Mouse (Mus musculus) midbrain, embryonic 13.5 days (tissue): Measurements from ENCODE around the gene Ttc25. TPM values are rescaled to one million over a fixed set of nuclear protein-coding genes. Genes with fewer than 3 reads are reported as not detected.
A peak's percentile ranks its signal among the peaks of the same experiment; 100 is the strongest.
"Not testable (repeated sequence)": the region's sequence is repeated elsewhere in the genome, so short reads cannot be mapped to it uniquely, and the experiment has no call there.

Source experiments
- ATAC-seq: fragments of 200-750 bp; cut with Nextera tagmentation; 2 replicates; pipeline ENCODE4 v1.8.0; 2017; ENCODE audit warnings: mild to moderate bottlenecking, moderate TSS enrichment, moderate library complexity
- H3K27ac ChIP-seq: fragments of 300-500 bp; sonication (generic); 2 replicates; pipeline ENCODE4 v1.5.1; 2015; ENCODE audit warnings: inconsistent platforms, mild to moderate bottlenecking, moderate library complexity
- H3K27me3 ChIP-seq: fragments of 300-500 bp; sonication (generic); 2 replicates; pipeline ENCODE4 v1.6.1; 2015; ENCODE audit warnings: mild to moderate bottlenecking, inconsistent platforms
- H3K36me3 ChIP-seq: fragments of 300-500 bp; sonication (generic); 2 replicates; pipeline ENCODE4 v1.6.1; 2015; ENCODE audit warnings: mild to moderate bottlenecking, inconsistent platforms
- H3K4me1 ChIP-seq: fragments of 300-500 bp; sonication (generic); replicated peaks from 2 replicates; pipeline ENCODE4 v1.6.1; 2015; ENCODE audit warnings: inconsistent platforms
- H3K4me2 ChIP-seq: fragments of 300-500 bp; sonication (generic); replicated peaks from 2 replicates; pipeline ENCODE4 v1.6.1; 2015; ENCODE audit warnings: moderate library complexity, mild to moderate bottlenecking, inconsistent platforms
- H3K4me3 ChIP-seq: fragments of 300-500 bp; sonication (generic); replicated peaks from 2 replicates; pipeline ENCODE4 v1.5.1; 2015; ENCODE audit warnings: mild to moderate bottlenecking, inconsistent platforms
- H3K9ac ChIP-seq: fragments of 300-500 bp; sonication (generic); replicated peaks from 2 replicates; pipeline ENCODE4 v1.6.1; 2015; ENCODE audit warnings: mild to moderate bottlenecking, inconsistent platforms
- H3K9me3 ChIP-seq: fragments of 300-500 bp; sonication (generic); 2 replicates; pipeline ENCODE4 v1.6.1; 2016; ENCODE audit warnings: mild to moderate bottlenecking, inconsistent platforms
- WGBS: fragments of 180-500 bp; shearing (Covaris S2); methylation state at CpG from one replicate; pipeline ENCODE4 v1.1.7; 2015; 5-methylcytosine and 5-hydroxymethylcytosine counted together
- polyA plus RNA-seq: library from polyadenylated mRNA; unstranded; fragments of >200 nt; fragmentation: Nextera tagmentation; extraction: Ambion mirVana; gene quantifications from 2 replicates; pipeline ENCODE4 v1.2.1, GENCODE M21; 2015

The Ttc25 gene
- polyA plus RNA-seq, 1 experiment from 2014 or later: 3.0 TPM

- ATAC-seq, H3K27ac ChIP-seq, H3K4me3 ChIP-seq, H3K4me1 ChIP-seq, H3K9me3 ChIP-seq, H3K27me3 ChIP-seq, H3K9ac ChIP-seq, H3K4me2 ChIP-seq, H3K36me3 ChIP-seq: not testable (repeated sequence)
- 86% methylated on average over 6 of the region's 6 CpGs for WGBS
Measured at GRCm38 (mm10) chr11:100534821-100535220, 10.6 kb upstream of the Ttc25 start.

DNA sequence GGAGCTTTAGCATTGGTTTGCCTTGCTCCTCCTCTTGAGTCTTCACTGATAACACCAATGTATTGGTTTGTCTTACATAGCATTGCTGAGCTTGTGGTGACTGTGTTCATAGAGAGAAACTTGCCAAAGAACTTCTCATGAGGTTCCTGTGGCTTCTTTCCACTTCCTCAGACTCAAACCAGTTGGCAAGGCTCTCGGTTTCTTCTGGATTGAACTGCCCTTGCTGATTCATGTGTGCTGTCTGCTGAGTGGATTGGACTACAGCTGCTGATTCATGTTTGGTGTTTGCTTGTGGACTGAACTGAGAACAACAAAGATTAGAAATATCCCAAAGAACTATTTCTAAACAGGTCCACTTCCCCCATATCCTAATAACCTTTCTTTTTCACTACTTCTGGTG lies 9.4 kb upstream of the Ttc25 start:
- H3K9ac ChIP-seq: no peak overlapping the region
- no peaks in the 10 kb centered on the region for H3K9me3 ChIP-seq
- no peaks in the 10 kb centered on the region for H3K4me1 ChIP-seq
- WGBS: 94% methylated on average over 1 of the region's 1 CpGs
- H3K36me3 ChIP-seq: no peaks in the 10 kb centered on the region
- H3K4me2 ChIP-seq: no peak overlapping the region
- H3K4me3 ChIP-seq: no peak overlapping the region
- ATAC-seq: no peak
- no peak overlapping the region for H3K27ac ChIP-seq
- no peaks in the 10 kb centered on the region for H3K27me3 ChIP-seq

DNA sequence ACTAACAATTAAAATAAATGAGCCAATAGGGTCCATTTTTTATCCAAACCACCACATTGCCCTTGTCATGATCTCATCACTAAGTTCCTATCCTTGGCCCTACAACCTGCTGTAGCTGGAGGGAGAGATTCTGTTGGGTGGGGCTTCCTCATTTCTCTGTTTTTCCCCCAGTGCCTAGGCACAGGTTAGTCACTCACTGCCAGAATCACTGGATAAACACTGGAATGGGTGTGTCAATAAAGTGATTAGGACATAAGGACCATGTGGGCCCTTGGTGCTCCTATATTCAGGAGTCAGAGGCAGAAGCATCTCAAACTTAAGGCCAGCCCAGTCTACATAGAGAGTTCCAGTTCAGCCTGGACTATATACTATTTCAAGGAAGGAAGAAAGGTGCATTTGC lies 8.9 kb upstream of the Ttc25 start:
- Histone ChIP-seq H3K9ac (no peak overlapping the region), H3K27ac (no peak overlapping the region), H3K4me1 (no peaks in the 10 kb centered on the region), H3K4me2 (no peak overlapping the region), H3K36me3 (no peaks in the 10 kb centered on the region), H3K27me3 (no peaks in the 10 kb centered on the region), H3K9me3 (no peaks in the 10 kb centered on the region), H3K4me3 (no peak overlapping the region)
- ATAC-seq: no peak

DNA sequence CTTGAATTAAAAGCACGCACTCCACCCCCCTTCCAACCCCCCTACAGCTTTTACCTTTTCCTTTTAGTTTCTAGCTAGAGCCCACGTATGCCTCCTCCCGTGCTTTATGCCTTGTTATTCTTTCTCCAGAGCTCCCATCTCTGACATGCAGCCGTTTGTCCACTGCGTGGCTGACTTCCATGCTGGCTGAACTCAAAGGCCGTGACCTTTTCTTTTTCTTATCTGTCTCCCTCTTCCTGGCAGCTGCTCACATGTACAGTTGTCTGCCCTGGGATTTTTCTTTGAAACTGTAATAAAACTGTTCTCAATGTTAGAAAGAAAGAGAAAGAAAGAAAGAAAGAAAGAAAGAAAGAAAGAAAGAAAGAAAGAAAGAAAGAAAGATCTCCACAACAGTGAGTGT lies 4.4 kb upstream of the Ttc25 start:
- Histone ChIP-seq H3K4me2 (no peak overlapping the region), H3K36me3 (no peaks in the 10 kb centered on the region), H3K4me3 (no peak overlapping the region), H3K9ac (no peak overlapping the region), H3K27ac (no peak overlapping the region), H3K4me1 (peaks cover 12% of the 10 kb centered on the region), H3K9me3 (no peaks in the 10 kb centered on the region), H3K27me3 (0 out of 2 replicates have a peak, but pooled peaks cover 2% of the 10 kb centered on the region)
- WGBS: 54% methylated on average over 6 of the region's 6 CpGs
- no peak for ATAC-seq

GRCm38 (mm10) chr11:100541577-100541976 lies 3.8 kb upstream of the Ttc25 start:
- H3K4me2 ChIP-seq: no peak overlapping the region
- no peak overlapping the region for H3K4me3 ChIP-seq
- H3K27me3 ChIP-seq: 0 out of 2 replicates have a peak, but pooled peaks cover 2% of the 10 kb centered on the region
- H3K9me3 ChIP-seq: no peaks in the 10 kb centered on the region
- ATAC-seq: no peak
- no peak overlapping the region for H3K9ac ChIP-seq
- peaks cover 18% of the 10 kb centered on the region for H3K4me1 ChIP-seq
- H3K36me3 ChIP-seq: no peaks in the 10 kb centered on the region
- H3K27ac ChIP-seq: no peak overlapping the region
- 95% methylated on average over 2 of the region's 2 CpGs for WGBS

- H3K36me3 ChIP-seq: no peaks in the 10 kb centered on the region
- 0 out of 2 replicates have a peak overlapping the region, but pooled peaks have one; percentile 54 for H3K27ac ChIP-seq
- H3K9ac ChIP-seq: peak overlapping the region; percentile 57
- peak overlapping the region; percentile 68 for H3K4me2 ChIP-seq
- peaks cover 5% of the 10 kb centered on the region; the same call in 1 of the 2 replicates for H3K27me3 ChIP-seq
- peaks cover 18% of the 10 kb centered on the region for H3K4me1 ChIP-seq
- peak overlapping the region; percentile 44 for H3K4me3 ChIP-seq
- peak; percentile 51 for ATAC-seq
- H3K9me3 ChIP-seq: no peaks in the 10 kb centered on the region
- 28% methylated on average over 7 of the region's 7 CpGs for WGBS
Measured at GRCm38 (mm10) chr11:100545746-100546085, 309 bp downstream of the Ttc25 start.

- no peak overlapping the region for H3K4me3 ChIP-seq
- H3K9ac ChIP-seq: no peak overlapping the region
- H3K4me1 ChIP-seq: peaks cover 18% of the 10 kb centered on the region
- WGBS: 85% methylated on average over 6 of the region's 6 CpGs
- ATAC-seq: no peak
- no peak overlapping the region for H3K4me2 ChIP-seq
- no peak overlapping the region for H3K27ac ChIP-seq
- no peaks in the 10 kb centered on the region for H3K9me3 ChIP-seq
- H3K36me3 ChIP-seq: no peaks in the 10 kb centered on the region
- H3K27me3 ChIP-seq: peaks cover 5% of the 10 kb centered on the region; the same call in 1 of the 2 replicates
Measured at GRCm38 (mm10) chr11:100546955-100547354, 1.5 kb downstream of the Ttc25 start.

GRCm38 (mm10) chr11:100548141-100548540 lies 2.7 kb downstream of the Ttc25 start:
- Histone ChIP-seq H3K9ac (no peak overlapping the region), H3K27me3 (peaks cover 5% of the 10 kb centered on the region; the same call in 1 of the 2 replicates), H3K4me2 (no peak overlapping the region), H3K4me3 (no peak overlapping the region), H3K36me3 (no peaks in the 10 kb centered on the region), H3K9me3 (no peaks in the 10 kb centered on the region), H3K27ac (no peak overlapping the region), H3K4me1 (peaks cover 18% of the 10 kb centered on the region)
- 83% methylated on average over 6 of the region's 6 CpGs for WGBS
- ATAC-seq: no peak

DNA sequence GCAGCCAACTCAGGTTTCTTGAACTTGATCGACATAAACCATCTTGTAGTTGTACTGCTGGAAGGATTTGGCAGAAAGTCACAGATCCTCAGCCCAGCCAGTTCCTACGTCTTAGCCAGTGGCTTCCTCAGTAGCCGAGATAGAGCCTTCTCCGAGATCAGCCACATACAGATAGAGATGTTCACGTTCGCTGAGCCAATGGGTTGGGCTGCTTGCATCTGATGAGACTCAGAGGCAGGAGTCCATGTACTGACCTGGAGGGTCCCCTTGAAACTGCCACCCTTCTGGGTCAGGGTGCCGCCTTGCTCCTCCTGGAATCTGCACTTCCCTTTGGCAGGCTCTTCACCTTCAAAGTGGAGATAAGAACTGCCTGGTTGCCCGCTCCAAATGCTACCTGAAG lies 4.1 kb downstream of the Ttc25 start:
- no peak overlapping the region for H3K9ac ChIP-seq
- H3K36me3 ChIP-seq: no peaks in the 10 kb centered on the region
- no peak overlapping the region for H3K27ac ChIP-seq
- no peak for ATAC-seq
- H3K4me2 ChIP-seq: no peak overlapping the region
- no peaks in the 10 kb centered on the region for H3K9me3 ChIP-seq
- peaks cover 18% of the 10 kb centered on the region for H3K4me1 ChIP-seq
- H3K4me3 ChIP-seq: no peak overlapping the region
- 88% methylated on average over 8 of the region's 8 CpGs for WGBS
- H3K27me3 ChIP-seq: peaks cover 2% of the 10 kb centered on the region; the same call in 1 of the 2 replicates

GRCm38 (mm10) chr11:100550101-100550500 lies 4.7 kb downstream of the Ttc25 start:
- Histone ChIP-seq H3K27me3 (peaks cover 2% of the 10 kb centered on the region; the same call in 1 of the 2 replicates), H3K4me3 (no peak overlapping the region), H3K4me1 (peaks cover 12% of the 10 kb centered on the region), H3K27ac (no peak overlapping the region), H3K9me3 (no peaks in the 10 kb centered on the region), H3K36me3 (no peaks in the 10 kb centered on the region), H3K4me2 (no peak overlapping the region), H3K9ac (no peak overlapping the region)
- no peak for ATAC-seq
- 80% methylated on average over 6 of the region's 6 CpGs for WGBS

GRCm38 (mm10) chr11:100552842-100553241 lies 7.4 kb downstream of the Ttc25 start:
- Histone ChIP-seq H3K9ac (no peak overlapping the region), H3K4me1 (0 out of 2 replicates have a peak, but pooled peaks cover 2% of the 10 kb centered on the region), H3K36me3 (no peaks in the 10 kb centered on the region), H3K27ac (no peak overlapping the region), H3K4me2 (no peak overlapping the region), H3K9me3 (no peaks in the 10 kb centered on the region), H3K4me3 (no peak overlapping the region), H3K27me3 (no peaks in the 10 kb centered on the region)
- 88% methylated on average over 4 of the region's 4 CpGs for WGBS
- ATAC-seq: no peak

- Histone ChIP-seq H3K9me3 (no peaks in the 10 kb centered on the region), H3K4me3 (no peak overlapping the region), H3K4me1 (0 out of 2 replicates have a peak, but pooled peaks cover 2% of the 10 kb centered on the region), H3K4me2 (peak overlapping the region; percentile 37; the same call in 1 of the 2 replicates), H3K9ac (no peak overlapping the region; the same call in 1 of the 2 replicates), H3K36me3 (no peaks in the 10 kb centered on the region), H3K27ac (no peak overlapping the region), H3K27me3 (no peaks in the 10 kb centered on the region)
- WGBS: 17% methylated on average over 11 of the region's 11 CpGs
- peak; percentile 68 for ATAC-seq
Measured at GRCm38 (mm10) chr11:100555583-100555982, 10.2 kb downstream of the Ttc25 start.

- no peak overlapping the region for H3K4me3 ChIP-seq
- H3K4me2 ChIP-seq: no peak overlapping the region
- H3K9ac ChIP-seq: no peak overlapping the region
- H3K4me1 ChIP-seq: 0 out of 2 replicates have a peak, but pooled peaks cover 2% of the 10 kb centered on the region
- H3K27me3 ChIP-seq: no peaks in the 10 kb centered on the region
- ATAC-seq: no peak
- WGBS: 87% methylated on average over 3 of the region's 3 CpGs
- no peak overlapping the region for H3K27ac ChIP-seq
- H3K36me3 ChIP-seq: no peaks in the 10 kb centered on the region
- H3K9me3 ChIP-seq: no peaks in the 10 kb centered on the region
Measured at GRCm38 (mm10) chr11:100557563-100557962, 12.2 kb downstream of the Ttc25 start.
